In the genomic region with DNA sequence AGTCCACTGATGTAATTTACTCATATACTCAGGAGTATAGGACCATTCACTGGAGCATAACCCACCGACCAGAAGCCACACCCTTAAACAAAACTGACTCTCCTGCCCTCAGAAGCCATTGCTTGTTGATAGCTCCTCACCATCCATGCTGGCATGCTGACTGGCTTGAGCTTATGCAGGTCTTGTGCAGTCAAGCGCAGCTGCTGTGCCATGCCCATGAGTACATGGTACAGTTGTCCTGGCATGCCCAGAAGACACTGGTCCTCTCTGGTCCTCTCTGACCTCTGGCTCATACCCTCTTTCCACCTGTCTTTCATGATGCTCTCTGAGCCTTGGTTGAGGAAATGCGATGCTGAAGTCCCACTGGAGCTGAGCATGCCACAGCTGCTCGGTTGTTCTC, we compare ENCODE assay signal across 27 mouse cellular contexts. TPM values are rescaled to one million over a fixed set of nuclear protein-coding genes. Genes with fewer than 3 reads are reported as not detected.
"Had no signal": no experiment of that assay in that cellular context is flagged by ENCODE, and none has a peak within 500 bp of the region (broad histone marks: within the 10 kb centered on the region; RNA-seq: fewer than 3 reads in every experiment).

No protein-coding gene starts in this region.

- H3K4me1 ChIP-seq: heart, embryonic 10.5 days; heart, embryonic 12.5 days; limb, embryonic 15.5 days; liver, embryonic 12.5 days had no signal

- ATAC-seq: hindbrain, postnatal 0 days; intestine, embryonic 16.5 days; liver, embryonic 12.5 days had no signal

- H3K9me3 ChIP-seq: hindbrain, embryonic 15.5 days; limb, embryonic 15.5 days; liver, embryonic 12.5 days had no signal

- H3K4me2 ChIP-seq: heart, embryonic 12.5 days; hindbrain, embryonic 13.5 days; hindbrain, embryonic 15.5 days; kidney, embryonic 15.5 days; limb, embryonic 13.5 days; limb, embryonic 15.5 days; liver, embryonic 12.5 days had no signal

- H3K27ac ChIP-seq: gastrocnemius, adult 2 months; heart, embryonic 10.5 days; hindbrain, embryonic 10.5 days; hindbrain, embryonic 13.5 days; hindbrain, embryonic 15.5 days; hindbrain, postnatal 0 days; kidney, embryonic 15.5 days; kidney, postnatal 0 days; limb, embryonic 13.5 days; limb, embryonic 15.5 days; liver, embryonic 12.5 days had no signal

- H3K36me3 ChIP-seq: heart, embryonic 10.5 days; heart, embryonic 12.5 days; hindbrain, embryonic 10.5 days; hindbrain, embryonic 13.5 days; hindbrain, embryonic 15.5 days; kidney, embryonic 15.5 days; limb, embryonic 13.5 days; limb, embryonic 15.5 days; liver, embryonic 12.5 days had no signal

- H3K9ac ChIP-seq: heart, embryonic 12.5 days; hindbrain, embryonic 13.5 days; hindbrain, embryonic 15.5 days; kidney, embryonic 15.5 days; limb, embryonic 13.5 days; limb, embryonic 15.5 days; liver, embryonic 12.5 days had no signal

- H3K27me3 ChIP-seq: hindbrain, embryonic 13.5 days; hindbrain, embryonic 15.5 days; kidney, embryonic 15.5 days; limb, embryonic 13.5 days; limb, embryonic 15.5 days had no signal

- H3K4me3 ChIP-seq: gastrocnemius, adult 2 months; heart, embryonic 10.5 days; heart, embryonic 12.5 days; hindbrain, embryonic 10.5 days; hindbrain, embryonic 13.5 days; hindbrain, embryonic 15.5 days; kidney, embryonic 15.5 days; limb, embryonic 13.5 days; limb, embryonic 15.5 days; liver, embryonic 12.5 days had no signal

- DNase-seq: gastrocnemius, adult 2 months; gastrocnemius, postnatal 10 days; gastrocnemius, postnatal 25 days; heart, adult 18-20 months; heart, postnatal 10 days; heart, postnatal 4 days; kidney, adult 18-20 months; kidney, adult 8-10 months; kidney, postnatal 14 days; kidney, postnatal 36 days; layer of hippocampus, adult 9-11 months; layer of hippocampus, postnatal 36 days; left cerebral cortex, postnatal 4 days had no signal

RNA-seq across cellular contexts. Expression of gene Hoxa2, which starts 41.0 kb away (rescaled TPM):
- polyA plus RNA-seq: frontal cortex, adult 2 months had no signal

RNA-seq across cellular contexts. Expression of gene 5730596B20Rik, which starts 53.6 kb away (rescaled TPM):
- polyA plus RNA-seq: frontal cortex, adult 2 months; heart, embryonic 14.5 days had no signal
